Mouse (Mus musculus): ENCODE data around the gene Isl1. TPM values are rescaled to one million over a fixed set of nuclear protein-coding genes. Genes with fewer than 3 reads are reported as not detected.

Isl1 gene
- polyA plus RNA-seq (2016; fragmentation: Nextera tagmentation; extraction: Ambion mirVana) = 8.9 and 16.7 TPM in 2 replicates

- Histone ChIP-seq H3K36me3 (no peaks in the 10 kb centered on the region), H3K9me3 (no peaks in the 10 kb centered on the region), H3K4me2 (peak within 1 kb of the TSS; percentile 93), H3K4me1 (replicated peaks) (peaks cover 26% of the 10 kb centered on the region), H3K9ac (replicated peaks) (peak within 1 kb of the TSS; percentile 70), H3K27ac (0 out of 2 replicates have a peak within 1 kb of the TSS, but pooled peaks have one; percentile 50), H3K4me3 (replicated peaks) (peak within 1 kb of the TSS; percentile 59), H3K27me3 (peaks cover 83% of the 10 kb centered on the region)
- ATAC-seq (ENCODE audit: insufficient number of reproducible peaks, insufficient read depth, low FRiP score, low TSS enrichment, low read depth) = peak; percentile 91
- under 1% methylated on average over 79 of the region's 82 CpGs for WGBS
Observed at GRCm38 (mm10) chr13:116309584-116310462, at the start of gene Isl1. Gene Isl1, minus strand, starts transcription at chr13:116309689.

GRCm38 (mm10) chr13:116335763-116336162, 26.3 kb upstream of the Isl1 start:
- 87% methylated on average over 3 of the region's 3 CpGs for WGBS
- ATAC-seq (ENCODE audit: insufficient number of reproducible peaks, insufficient read depth, low FRiP score, low TSS enrichment, low read depth) = no peak
- H3K9ac ChIP-seq (replicated peaks) = no peak overlapping the region
- no peak overlapping the region for H3K27ac ChIP-seq
- no peaks in the 10 kb centered on the region for H3K4me1 ChIP-seq (replicated peaks)
- no peaks in the 10 kb centered on the region for H3K36me3 ChIP-seq
- no peaks in the 10 kb centered on the region; the same call in 1 of the 2 replicates for H3K27me3 ChIP-seq
- no peak overlapping the region for H3K4me3 ChIP-seq (replicated peaks)
- no peak overlapping the region for H3K4me2 ChIP-seq
- H3K9me3 ChIP-seq = no peaks in the 10 kb centered on the region

GRCm38 (mm10) chr13:116313636-116314530, 4.4 kb upstream of the Isl1 start:
- no peaks in the 10 kb centered on the region for H3K36me3 ChIP-seq
- H3K4me1 ChIP-seq (replicated peaks) = peaks cover 19% of the 10 kb centered on the region; the same call in 1 of the 2 replicates
- H3K9me3 ChIP-seq = no peaks in the 10 kb centered on the region
- WGBS = under 1% methylated on average over 28 of the region's 28 CpGs
- peaks cover 63% of the 10 kb centered on the region for H3K27me3 ChIP-seq
- H3K9ac ChIP-seq (replicated peaks) = no peak overlapping the region
- peak overlapping the region; percentile 18 for H3K4me3 ChIP-seq (replicated peaks)
- peak overlapping the region; percentile 45 for H3K4me2 ChIP-seq
- no peak overlapping the region for H3K27ac ChIP-seq
- ATAC-seq (ENCODE audit: insufficient number of reproducible peaks, insufficient read depth, low FRiP score, low TSS enrichment, low read depth) = no peak

GRCm38 (mm10) chr13:116311871-116312720, 2.6 kb upstream of the Isl1 start:
- Histone ChIP-seq H3K27ac (no peak overlapping the region), H3K4me3 (replicated peaks) (no peak overlapping the region; the same call in 1 of the 2 replicates), H3K4me2 (peak overlapping the region; percentile 30; the same call in 1 of the 2 replicates), H3K27me3 (peaks cover 69% of the 10 kb centered on the region), H3K4me1 (replicated peaks) (peaks cover 20% of the 10 kb centered on the region; the same call in 1 of the 2 replicates), H3K36me3 (no peaks in the 10 kb centered on the region), H3K9me3 (no peaks in the 10 kb centered on the region), H3K9ac (replicated peaks) (no peak overlapping the region)
- ATAC-seq (ENCODE audit: insufficient number of reproducible peaks, insufficient read depth, low FRiP score, low TSS enrichment, low read depth) = no peak
- WGBS = 9% methylated on average over 13 of the region's 13 CpGs

GRCm38 (mm10) chr13:116311011-116311410, 1.5 kb upstream of the Isl1 start:
- peaks cover 20% of the 10 kb centered on the region; the same call in 1 of the 2 replicates for H3K4me1 ChIP-seq (replicated peaks)
- H3K36me3 ChIP-seq = no peaks in the 10 kb centered on the region
- H3K27ac ChIP-seq = no peak overlapping the region
- H3K4me3 ChIP-seq (replicated peaks) = peak overlapping the region; percentile 59
- ATAC-seq (ENCODE audit: insufficient number of reproducible peaks, insufficient read depth, low FRiP score, low TSS enrichment, low read depth) = no peak
- H3K4me2 ChIP-seq = peak overlapping the region; percentile 93
- WGBS = 13% methylated on average over 4 of the region's 4 CpGs
- H3K9me3 ChIP-seq = no peaks in the 10 kb centered on the region
- H3K27me3 ChIP-seq = peaks cover 80% of the 10 kb centered on the region
- no peak overlapping the region for H3K9ac ChIP-seq (replicated peaks)

GRCm38 (mm10) chr13:116310463-116310765, 925 bp upstream of the Isl1 start:
- Histone ChIP-seq H3K4me3 (replicated peaks) (peak overlapping the region; percentile 59), H3K36me3 (no peaks in the 10 kb centered on the region), H3K4me1 (replicated peaks) (peaks cover 20% of the 10 kb centered on the region; the same call in 1 of the 2 replicates), H3K27ac (no peak overlapping the region), H3K27me3 (peaks cover 82% of the 10 kb centered on the region), H3K4me2 (peak overlapping the region; percentile 93), H3K9ac (replicated peaks) (peak overlapping the region; percentile 70; the same call in 1 of the 2 replicates), H3K9me3 (no peaks in the 10 kb centered on the region)
- no peak for ATAC-seq (ENCODE audit: insufficient number of reproducible peaks, insufficient read depth, low FRiP score, low TSS enrichment, low read depth)
- WGBS = 0% methylated on average over 9 of the region's 9 CpGs

- H3K27me3 ChIP-seq = peaks cover 83% of the 10 kb centered on the region
- peak; percentile 18 for ATAC-seq (ENCODE audit: insufficient number of reproducible peaks, insufficient read depth, low FRiP score, low TSS enrichment, low read depth)
- no peak overlapping the region; the same call in 1 of the 2 replicates for H3K9ac ChIP-seq (replicated peaks)
Observed at GRCm38 (mm10) chr13:116308933-116309583, 431 bp downstream of the Isl1 start.

GRCm38 (mm10) chr13:116308121-116308932, 1.2 kb downstream of the Isl1 start:
- ATAC-seq (ENCODE audit: insufficient number of reproducible peaks, insufficient read depth, low FRiP score, low TSS enrichment, low read depth) = no peak
- WGBS = under 1% methylated on average over 20 of the region's 20 CpGs
- Histone ChIP-seq H3K27ac (no peak overlapping the region), H3K4me2 (peak overlapping the region; percentile 93), H3K27me3 (peaks cover 83% of the 10 kb centered on the region), H3K4me3 (replicated peaks) (peak overlapping the region; percentile 59), H3K9me3 (no peaks in the 10 kb centered on the region), H3K4me1 (replicated peaks) (peaks cover 28% of the 10 kb centered on the region), H3K36me3 (no peaks in the 10 kb centered on the region), H3K9ac (replicated peaks) (no peak overlapping the region)

More at GRCm38 (mm10) chr13:116308933-116309583, 431 bp downstream of the Isl1 start:
- Histone ChIP-seq H3K36me3 (no peaks in the 10 kb centered on the region), H3K4me2 (peak overlapping the region; percentile 93), H3K9me3 (no peaks in the 10 kb centered on the region), H3K4me1 (replicated peaks) (peaks cover 28% of the 10 kb centered on the region), H3K4me3 (replicated peaks) (peak overlapping the region; percentile 59), H3K27ac (0 out of 2 replicates have a peak overlapping the region, but pooled peaks have one; percentile 14)
- WGBS = under 1% methylated on average over 18 of the region's 18 CpGs

GRCm38 (mm10) chr13:116306591-116306990, 2.9 kb downstream of the Isl1 start:
- Histone ChIP-seq H3K27ac (no peak overlapping the region), H3K4me1 (replicated peaks) (peaks cover 29% of the 10 kb centered on the region), H3K27me3 (peaks cover 87% of the 10 kb centered on the region), H3K9me3 (no peaks in the 10 kb centered on the region), H3K36me3 (no peaks in the 10 kb centered on the region), H3K4me3 (replicated peaks) (no peak overlapping the region; the same call in 1 of the 2 replicates), H3K4me2 (peak overlapping the region; percentile 48), H3K9ac (replicated peaks) (no peak overlapping the region)
- WGBS = 12% methylated on average over 6 of the region's 6 CpGs
- no peak for ATAC-seq (ENCODE audit: insufficient number of reproducible peaks, insufficient read depth, low FRiP score, low TSS enrichment, low read depth)
